Mouse (Mus musculus): ENCODE data around the gene Krtap1-3. TPM values are rescaled to one million over a fixed set of nuclear protein-coding genes. Genes with fewer than 3 reads are reported as not detected.

Gene Krtap1-3
- polyA plus RNA-seq, 1 experiment from 2014 or later = 0.26 TPM

DNA sequence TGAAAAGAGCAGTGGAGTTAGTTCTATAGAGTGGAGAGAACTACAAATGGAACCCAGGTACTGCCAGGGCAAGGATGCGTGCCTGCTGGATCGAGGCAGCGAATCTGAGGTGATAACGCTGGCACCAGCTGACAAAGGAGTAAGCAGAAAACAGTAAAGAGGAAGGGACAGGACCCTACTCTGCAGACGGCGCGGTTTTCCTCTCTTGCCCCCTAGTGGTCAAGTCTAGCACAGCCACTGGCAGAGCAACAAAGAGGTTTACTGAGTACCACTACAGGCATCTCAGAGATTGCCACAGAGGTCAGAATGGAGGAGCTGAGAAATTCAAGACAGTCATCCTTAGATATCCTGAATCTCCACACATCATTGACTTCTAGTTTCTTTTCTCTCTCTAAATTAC is 17.0 kb downstream of the Krtap1-3 start:
- peak overlapping the region; percentile 30 for H3K4me2 ChIP-seq (ENCODE audit: low read depth, low read length)
- no peaks in the 10 kb centered on the region for H3K9me3 ChIP-seq (ENCODE audit: control insufficient read depth, low read length)
- H3K27ac ChIP-seq (replicated peaks; ENCODE audit: low read depth, low read length) = no peak overlapping the region
- peak; percentile 87 for ATAC-seq (ENCODE audit: low read depth)
- H3K4me3 ChIP-seq (ENCODE audit: low read depth, low read length) = no peak overlapping the region
- H3K9ac ChIP-seq (ENCODE audit: low read depth, low read length) = no peak overlapping the region
- H3K36me3 ChIP-seq (ENCODE audit: control insufficient read depth, insufficient read depth, low read length) = no peaks in the 10 kb centered on the region
- H3K27me3 ChIP-seq (replicated peaks; ENCODE audit: control insufficient read depth, insufficient read depth, low read length) = no peaks in the 10 kb centered on the region
- 3% methylated on average over 7 of the region's 7 CpGs for WGBS
- H3K4me1 ChIP-seq (ENCODE audit: control insufficient read depth, insufficient read depth, low read length) = no peaks in the 10 kb centered on the region
- DNase-seq (ENCODE audit: low spot score) = peak; percentile 77

DNA sequence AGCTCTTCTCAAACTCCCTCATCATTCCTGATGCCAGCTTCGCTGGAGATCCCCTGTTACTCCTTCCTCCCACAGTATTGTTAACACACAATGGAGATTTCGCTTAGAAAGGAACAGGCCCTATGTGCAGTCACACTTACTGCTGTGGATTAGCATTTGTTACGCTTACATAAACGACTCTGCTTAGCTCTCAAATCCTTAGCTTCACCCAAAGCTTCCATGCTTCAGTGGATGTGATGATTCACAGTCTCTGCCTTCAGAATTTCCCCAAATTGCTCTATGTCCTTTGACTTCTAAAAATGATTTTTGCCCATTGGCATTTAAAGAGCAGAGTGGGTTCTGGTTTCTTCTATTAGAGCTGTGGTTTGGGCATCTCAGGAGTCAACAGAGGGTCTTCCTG is 18.0 kb downstream of the Krtap1-3 start:
- Histone ChIP-seq H3K27me3 (replicated peaks; ENCODE audit: control insufficient read depth, insufficient read depth, low read length) (no peaks in the 10 kb centered on the region), H3K4me3 (ENCODE audit: low read depth, low read length) (no peak overlapping the region), H3K27ac (replicated peaks; ENCODE audit: low read depth, low read length) (no peak overlapping the region), H3K4me1 (ENCODE audit: control insufficient read depth, insufficient read depth, low read length) (no peaks in the 10 kb centered on the region), H3K4me2 (ENCODE audit: low read depth, low read length) (no peak overlapping the region), H3K9me3 (ENCODE audit: control insufficient read depth, low read length) (no peaks in the 10 kb centered on the region), H3K9ac (ENCODE audit: low read depth, low read length) (no peak overlapping the region), H3K36me3 (ENCODE audit: control insufficient read depth, insufficient read depth, low read length) (no peaks in the 10 kb centered on the region)
- DNase-seq (ENCODE audit: low spot score) (no peak), ATAC-seq (ENCODE audit: low read depth) (no peak)
- WGBS = 58% methylated on average over 4 of the region's 4 CpGs

DNA sequence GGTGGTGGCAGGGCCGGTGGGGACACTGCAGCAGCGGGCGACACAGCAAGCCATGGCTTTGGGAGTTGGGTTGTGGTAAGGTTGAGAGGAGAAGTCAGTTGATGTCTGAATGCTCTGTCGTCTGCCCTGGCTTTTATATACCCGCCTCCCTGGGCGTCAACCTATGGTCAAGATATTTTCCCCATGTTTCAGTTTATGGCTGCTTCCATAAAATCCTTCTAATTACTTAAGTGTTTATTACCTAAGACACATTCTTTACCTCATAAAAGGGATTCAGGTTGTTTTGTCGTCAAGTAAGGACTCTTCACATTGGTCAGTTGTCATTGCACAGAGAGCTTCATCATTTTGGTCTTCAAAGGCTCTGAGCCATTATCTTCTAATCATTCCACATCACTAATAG is 24.6 kb downstream of the Krtap1-3 start, which contains the start of gene Krtap3-1:
Gene Krtap3-1 (minus strand): TSS at position 101 of the 400 bp plus-strand sequence.
- ATAC-seq (ENCODE audit: low read depth) (no peak), DNase-seq (ENCODE audit: low spot score) (no peak)
- Histone ChIP-seq H3K4me3 (ENCODE audit: low read depth, low read length) (no peak within 1 kb of the TSS), H3K4me2 (ENCODE audit: low read depth, low read length) (no peak within 1 kb of the TSS), H3K36me3 (ENCODE audit: control insufficient read depth, insufficient read depth, low read length) (no peaks in the 10 kb centered on the region), H3K9ac (ENCODE audit: low read depth, low read length) (no peak within 1 kb of the TSS), H3K9me3 (ENCODE audit: control insufficient read depth, low read length) (no peaks in the 10 kb centered on the region), H3K27me3 (replicated peaks; ENCODE audit: control insufficient read depth, insufficient read depth, low read length) (no peaks in the 10 kb centered on the region), H3K27ac (replicated peaks; ENCODE audit: low read depth, low read length) (no peak within 1 kb of the TSS), H3K4me1 (ENCODE audit: control insufficient read depth, insufficient read depth, low read length) (no peaks in the 10 kb centered on the region)
- 90% methylated on average over 7 of the region's 7 CpGs for WGBS

DNA sequence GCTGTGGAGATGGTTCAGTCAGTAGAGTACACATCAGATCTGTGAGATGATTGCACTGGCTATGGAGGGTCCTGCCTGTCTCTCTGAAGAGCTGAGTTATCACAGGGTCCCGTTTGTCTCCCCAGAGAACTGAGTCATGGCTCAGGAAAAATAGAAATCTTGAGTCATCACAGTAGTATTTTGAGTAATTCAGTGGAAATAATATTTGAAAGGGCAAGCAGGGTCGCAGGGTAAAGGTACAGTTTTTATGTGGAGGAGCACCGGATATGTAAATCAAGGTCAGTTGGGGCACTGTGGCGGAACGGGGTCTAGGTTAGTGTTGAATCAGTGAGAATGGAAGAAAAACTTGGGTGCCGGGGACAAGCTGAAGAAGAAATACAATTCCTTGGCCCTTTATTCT is 28.6 kb downstream of the Krtap1-3 start:
- DNase-seq (ENCODE audit: low spot score) = no peak
- no peak for ATAC-seq (ENCODE audit: low read depth)
- WGBS = 76% methylated on average over 6 of the region's 6 CpGs
- H3K4me1 ChIP-seq (ENCODE audit: control insufficient read depth, insufficient read depth, low read length) = no peaks in the 10 kb centered on the region
- no peaks in the 10 kb centered on the region for H3K27me3 ChIP-seq (replicated peaks; ENCODE audit: control insufficient read depth, insufficient read depth, low read length)
- no peaks in the 10 kb centered on the region for H3K36me3 ChIP-seq (ENCODE audit: control insufficient read depth, insufficient read depth, low read length)
- H3K9me3 ChIP-seq (ENCODE audit: control insufficient read depth, low read length) = no peaks in the 10 kb centered on the region
- H3K9ac ChIP-seq (ENCODE audit: low read depth, low read length) = no peak overlapping the region
- no peak overlapping the region for H3K4me2 ChIP-seq (ENCODE audit: low read depth, low read length)
- no peak overlapping the region for H3K27ac ChIP-seq (replicated peaks; ENCODE audit: low read depth, low read length)
- no peak overlapping the region for H3K4me3 ChIP-seq (ENCODE audit: low read depth, low read length)

DNA sequence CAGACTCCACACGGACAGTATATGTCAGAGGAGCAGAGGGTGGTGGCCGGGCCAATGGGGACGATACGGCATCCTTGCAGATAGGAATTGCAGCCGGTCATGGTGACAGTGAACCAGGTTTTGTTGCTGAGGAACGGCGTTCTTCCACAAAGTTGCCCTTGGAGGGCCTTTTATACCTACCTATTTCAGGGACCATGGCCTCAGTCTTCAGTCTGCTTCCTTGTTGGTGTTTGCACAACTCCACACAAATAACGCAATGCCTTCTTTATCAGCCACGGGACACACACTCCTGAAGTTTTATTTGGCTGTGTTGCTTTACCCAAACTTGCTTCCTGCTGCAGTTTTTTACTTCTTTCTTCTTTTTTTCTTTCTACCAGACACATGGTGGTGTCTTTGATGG is 31.8 kb downstream of the Krtap1-3 start, which contains the start of gene Gm11939:
Gene Gm11939 (minus strand): TSS at position 101 of the 400 bp plus-strand sequence.
- DNase-seq (ENCODE audit: low spot score) (no peak), ATAC-seq (ENCODE audit: low read depth) (no peak)
- Histone ChIP-seq H3K27ac (replicated peaks; ENCODE audit: low read depth, low read length) (no peak within 1 kb of the TSS), H3K27me3 (replicated peaks; ENCODE audit: control insufficient read depth, insufficient read depth, low read length) (no peaks in the 10 kb centered on the region), H3K36me3 (ENCODE audit: control insufficient read depth, insufficient read depth, low read length) (no peaks in the 10 kb centered on the region), H3K9me3 (ENCODE audit: control insufficient read depth, low read length) (no peaks in the 10 kb centered on the region), H3K4me3 (ENCODE audit: low read depth, low read length) (no peak within 1 kb of the TSS), H3K9ac (ENCODE audit: low read depth, low read length) (no peak within 1 kb of the TSS), H3K4me1 (ENCODE audit: control insufficient read depth, insufficient read depth, low read length) (no peaks in the 10 kb centered on the region), H3K4me2 (ENCODE audit: low read depth, low read length) (no peak within 1 kb of the TSS)
- 95% methylated on average over 9 of the region's 9 CpGs for WGBS

DNA sequence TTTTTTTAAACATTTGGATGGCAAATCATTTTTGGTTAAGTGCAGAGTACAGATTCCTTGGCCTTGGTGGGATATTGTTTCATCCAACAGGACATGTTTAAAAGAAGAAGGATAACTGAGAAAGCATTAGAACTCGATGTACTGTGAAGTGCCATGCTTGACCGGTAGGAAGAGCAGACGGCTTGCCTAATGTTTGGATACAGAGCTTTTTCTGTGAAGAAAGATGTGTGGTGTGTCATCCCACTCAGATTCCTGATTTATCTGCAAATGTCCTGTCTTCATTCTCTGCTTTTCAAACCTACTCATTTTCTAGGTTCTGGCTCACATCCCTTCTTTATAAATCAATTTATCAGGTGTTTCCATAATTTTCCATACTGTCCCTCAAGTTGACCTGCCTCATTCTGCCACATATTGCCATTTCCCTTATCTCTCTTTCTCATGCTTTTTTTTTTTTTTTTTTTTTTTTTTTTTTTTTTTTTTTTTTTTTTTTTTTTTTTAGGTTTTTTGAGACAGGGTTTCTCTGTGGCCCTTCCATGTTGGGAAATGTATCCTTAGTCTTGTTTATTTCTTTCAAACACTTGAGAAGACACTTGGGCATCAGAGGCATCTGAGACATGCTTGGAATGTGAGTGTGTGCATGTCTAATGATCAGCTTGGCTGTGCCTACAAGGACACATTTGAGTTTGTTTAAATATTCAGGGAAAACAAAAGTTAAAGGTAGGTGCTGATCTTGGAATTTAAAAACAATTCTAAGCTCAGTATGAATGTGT is 33.0 kb downstream of the Krtap1-3 start:
- no peaks in the 10 kb centered on the region for H3K27me3 ChIP-seq (replicated peaks; ENCODE audit: control insufficient read depth, insufficient read depth, low read length)
- no peaks in the 10 kb centered on the region for H3K9me3 ChIP-seq (ENCODE audit: control insufficient read depth, low read length)
- no peak overlapping the region for H3K27ac ChIP-seq (replicated peaks; ENCODE audit: low read depth, low read length)
- no peak overlapping the region for H3K4me3 ChIP-seq (ENCODE audit: low read depth, low read length)
- no peaks in the 10 kb centered on the region for H3K36me3 ChIP-seq (ENCODE audit: control insufficient read depth, insufficient read depth, low read length)
- no peak overlapping the region for H3K4me2 ChIP-seq (ENCODE audit: low read depth, low read length)
- H3K4me1 ChIP-seq (ENCODE audit: control insufficient read depth, insufficient read depth, low read length) = no peaks in the 10 kb centered on the region
- WGBS = 79% methylated on average over 3 of the region's 3 CpGs
- no peak for ATAC-seq (ENCODE audit: low read depth)
- H3K9ac ChIP-seq (ENCODE audit: low read depth, low read length) = no peak overlapping the region
- DNase-seq (ENCODE audit: low spot score) = peak; percentile 9

DNA sequence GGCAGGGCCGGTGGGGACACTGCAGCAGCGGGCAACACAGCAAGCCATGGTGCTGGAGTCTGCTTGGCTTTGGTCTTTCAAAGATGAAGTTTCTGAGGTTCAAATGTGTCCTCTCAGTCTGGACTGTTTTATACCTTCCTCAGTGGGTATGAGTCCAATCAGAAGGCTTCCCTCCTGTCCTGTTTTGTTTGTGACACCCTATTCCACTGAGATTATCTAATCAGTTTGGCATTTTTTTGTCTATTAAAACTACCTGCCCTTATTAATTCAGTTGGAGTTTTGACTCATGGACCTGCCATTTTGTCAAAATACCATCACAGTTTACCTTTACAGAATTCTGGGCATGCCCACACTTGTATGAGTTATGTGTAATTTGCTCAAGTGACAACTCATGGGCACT is 34.4 kb downstream of the Krtap1-3 start, which contains the start of gene Krtap3-2:
Gene Krtap3-2 (minus strand): TSS at position 101 of the 400 bp plus-strand sequence.
- no peaks in the 10 kb centered on the region for H3K9me3 ChIP-seq (ENCODE audit: control insufficient read depth, low read length)
- no peak within 1 kb of the TSS for H3K4me3 ChIP-seq (ENCODE audit: low read depth, low read length)
- DNase-seq (ENCODE audit: low spot score) (no peak), ATAC-seq (ENCODE audit: low read depth) (no peak)
- H3K36me3 ChIP-seq (ENCODE audit: control insufficient read depth, insufficient read depth, low read length) = no peaks in the 10 kb centered on the region
- no peaks in the 10 kb centered on the region for H3K27me3 ChIP-seq (replicated peaks; ENCODE audit: control insufficient read depth, insufficient read depth, low read length)
- H3K27ac ChIP-seq (replicated peaks; ENCODE audit: low read depth, low read length) = no peak within 1 kb of the TSS
- no peaks in the 10 kb centered on the region for H3K4me1 ChIP-seq (ENCODE audit: control insufficient read depth, insufficient read depth, low read length)
- WGBS = no CpG with 5 or more reads among the region's 2 CpGs
- no peak within 1 kb of the TSS for H3K9ac ChIP-seq (ENCODE audit: low read depth, low read length)
- no peak within 1 kb of the TSS for H3K4me2 ChIP-seq (ENCODE audit: low read depth, low read length)

DNA sequence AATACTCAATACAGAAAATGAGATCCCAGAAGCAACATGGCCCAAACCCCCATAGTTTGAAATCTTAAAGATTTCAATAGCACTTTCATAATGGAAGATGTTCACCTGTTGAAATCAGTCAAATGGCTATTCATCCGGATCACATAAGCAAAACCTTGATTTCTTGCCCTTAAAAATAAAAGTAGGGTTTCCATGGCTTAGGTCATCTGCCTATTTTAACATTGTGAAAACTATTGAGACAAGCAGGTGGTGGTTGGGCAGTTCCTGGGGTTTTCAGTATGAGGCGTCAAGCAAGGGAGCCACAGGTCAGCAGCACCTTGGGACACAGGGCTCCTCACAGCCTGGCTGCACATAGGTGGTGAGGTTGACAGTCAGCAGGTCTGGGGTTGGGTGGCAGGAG is 34.9 kb downstream of the Krtap1-3 start:
- Histone ChIP-seq H3K4me1 (ENCODE audit: control insufficient read depth, insufficient read depth, low read length) (no peaks in the 10 kb centered on the region), H3K27me3 (replicated peaks; ENCODE audit: control insufficient read depth, insufficient read depth, low read length) (no peaks in the 10 kb centered on the region), H3K9me3 (ENCODE audit: control insufficient read depth, low read length) (no peaks in the 10 kb centered on the region), H3K27ac (replicated peaks; ENCODE audit: low read depth, low read length) (no peak overlapping the region), H3K4me3 (ENCODE audit: low read depth, low read length) (no peak overlapping the region), H3K36me3 (ENCODE audit: control insufficient read depth, insufficient read depth, low read length) (no peaks in the 10 kb centered on the region), H3K9ac (ENCODE audit: low read depth, low read length) (no peak overlapping the region), H3K4me2 (ENCODE audit: low read depth, low read length) (no peak overlapping the region)
- no peak for DNase-seq (ENCODE audit: low spot score)
- ATAC-seq (ENCODE audit: low read depth) = no peak
- WGBS = 88% methylated on average over 2 of the region's 2 CpGs

DNA sequence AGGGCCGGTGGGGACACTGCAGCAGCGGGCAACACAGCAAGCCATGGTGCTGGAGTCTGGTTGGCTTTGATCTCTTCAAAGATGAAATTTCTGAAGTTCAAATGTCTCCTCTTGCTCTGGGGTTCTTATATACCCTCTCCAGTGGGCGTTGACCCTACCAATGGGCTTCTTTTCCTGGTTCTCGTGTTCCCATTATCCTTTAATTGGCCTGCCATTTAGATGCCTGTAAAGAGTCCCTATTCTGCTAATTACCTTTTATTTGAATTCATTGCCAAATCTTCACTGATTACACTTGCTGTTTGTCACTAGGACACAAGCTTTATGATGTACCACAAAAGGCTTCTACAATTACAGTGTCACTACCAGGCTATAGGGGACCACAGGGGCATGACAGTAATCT is 40.4 kb downstream of the Krtap1-3 start, which contains the start of gene Krtap3-3:
Gene Krtap3-3 (minus strand): TSS at position 101 of the 400 bp plus-strand sequence.
- no peak within 1 kb of the TSS for H3K4me3 ChIP-seq (ENCODE audit: low read depth, low read length)
- no peak for DNase-seq (ENCODE audit: low spot score)
- no peak within 1 kb of the TSS for H3K27ac ChIP-seq (replicated peaks; ENCODE audit: low read depth, low read length)
- no peak within 1 kb of the TSS for H3K4me2 ChIP-seq (ENCODE audit: low read depth, low read length)
- H3K36me3 ChIP-seq (ENCODE audit: control insufficient read depth, insufficient read depth, low read length) = no peaks in the 10 kb centered on the region
- no peak within 1 kb of the TSS for H3K9ac ChIP-seq (ENCODE audit: low read depth, low read length)
- H3K9me3 ChIP-seq (ENCODE audit: control insufficient read depth, low read length) = no peaks in the 10 kb centered on the region
- H3K27me3 ChIP-seq (replicated peaks; ENCODE audit: control insufficient read depth, insufficient read depth, low read length) = no peaks in the 10 kb centered on the region
- no peak; the same call in 1 of the 2 replicates for ATAC-seq (ENCODE audit: low read depth)
- no peaks in the 10 kb centered on the region for H3K4me1 ChIP-seq (ENCODE audit: control insufficient read depth, insufficient read depth, low read length)
- 74% methylated on average over 4 of the region's 4 CpGs for whole genome bisulfite sequencing

Data from embryonic facial prominence, embryonic 14.5 days (tissue).